Mouse (Mus musculus) Patski (cell line): ENCODE data around the gene Tbl2. TPM values are rescaled to one million over a fixed set of nuclear protein-coding genes. Genes with fewer than 3 reads are reported as not detected.

ENCODE experiments used
- ATAC-seq: fragments of 100-300 bp; one replicate; pipeline ENCODE4 v1.8.0; 2021
- CTCF ChIA-PET: fragments of 350-600 bp; sonication (Branson Sonifier 250); formaldehyde crosslinking; loops from one replicate; lab custom pipeline; 2022; ENCODE audit warnings: inconsistent platforms; lab: Charles Lee
- POLR2A ChIA-PET: fragments of 350-600 bp; sonication (Branson Sonifier 250); formaldehyde crosslinking; loops from one replicate; lab custom pipeline; 2022; ENCODE audit warnings: antibody characterized with exemption, inconsistent platforms; lab: Charles Lee
- DNase-seq: peaks from one replicate; pipeline ENCODE4 v3.0.0-alpha.2; 2011; ENCODE audit warnings: low read depth, low spot score
- H3K27me3 ChIP-seq: fragments of 371-371 bp; one replicate; pipeline ENCODE4 v1.5.1; 2021
- CTCF ChIP-seq: fragments of 100-300 bp; IDR thresholded peaks from one replicate; pipeline ENCODE4 v1.5.1; 2021
- in situ Hi-C: fragments of 300-500 bp; cut with MboI; formaldehyde crosslinking; loops from 3 replicates; pipeline ENCODE4 v1.11.1; 2018; ENCODE audit warnings: low pct_unique_long_range_greater_than_20kb, mixed read lengths
- polyA plus RNA-seq: library from polyadenylated mRNA; unstranded; gene quantifications from one replicate; pipeline ENCODE4 v1.2.3, GENCODE M21; 2021

Tbl2 gene
- polyA plus RNA-seq, 1 experiment from 2014 or later: 12.3 TPM

- CTCF ChIA-PET: interaction anchor here (1.2 kb wide), 1 partner anchor 76 kb away, joined by 3 read pairs; no protein-coding TSS in a partner anchor
- TF ChIP-seq CTCF: no peak
These were observed 34.2 kb upstream of the Tbl2 start for GRCm38 (mm10) chr5:135115241-135115640.

DNA sequence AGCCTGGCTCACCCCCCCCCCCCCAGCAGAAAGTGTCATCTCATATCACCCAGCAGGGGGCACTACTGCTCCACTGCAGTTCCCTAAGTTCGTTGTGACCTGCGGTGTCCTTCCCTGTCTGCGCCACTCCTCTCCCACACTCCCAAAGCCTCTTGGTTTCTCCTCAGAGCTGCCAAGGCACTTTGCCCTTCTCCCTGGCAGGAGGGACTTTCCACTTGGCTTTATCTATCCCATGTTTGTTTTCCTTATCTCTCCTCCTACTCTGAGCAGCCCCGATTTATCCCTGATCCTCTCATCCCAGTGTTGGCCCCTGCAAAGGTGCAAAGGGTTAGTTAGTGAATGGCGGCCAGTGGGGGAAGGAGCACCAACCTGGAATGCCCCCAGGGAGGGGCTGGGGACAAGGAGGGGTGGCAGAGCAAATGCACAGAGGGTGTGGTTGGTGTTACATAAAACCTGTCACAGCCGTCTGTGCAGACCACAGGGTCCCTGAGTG lies 30.8 kb upstream of the Tbl2 start:
- DNase-seq (no peak), ATAC-seq (peak; percentile 31)
- TF ChIP-seq CTCF: peak; percentile 66
- POLR2A ChIA-PET: interaction anchor here (0.5 to 1.1 kb wide), 4 partner anchors 29 to 74 kb away, joined by 3 to 5 read pairs (median 4); partner anchors contain the start of gene Vps37d
- CTCF ChIA-PET: interaction anchor here (0.6 to 1.7 kb wide), 13 partner anchors 9 to 170 kb away, joined by 3 to 7 read pairs (median 3); no protein-coding TSS in a partner anchor
- in situ Hi-C loops: loop anchor here (5.0 kb wide), 2 partner anchors 74 to 169 kb away; no protein-coding TSS in a partner anchor
- H3K27me3 ChIP-seq: peaks cover 3% of the 10 kb centered on the region

More at GRCm38 (mm10) chr5:135115241-135115640, 34.2 kb upstream of the Tbl2 start:
- ATAC-seq: no peak
- in situ Hi-C loops: loop anchor here (5.0 kb wide), 2 partner anchors 77 to 172 kb away; no protein-coding TSS in a partner anchor
- DNase-seq: no peak
- H3K27me3 ChIP-seq: no peaks in the 10 kb centered on the region
- POLR2A ChIA-PET: no interaction called here

DNA sequence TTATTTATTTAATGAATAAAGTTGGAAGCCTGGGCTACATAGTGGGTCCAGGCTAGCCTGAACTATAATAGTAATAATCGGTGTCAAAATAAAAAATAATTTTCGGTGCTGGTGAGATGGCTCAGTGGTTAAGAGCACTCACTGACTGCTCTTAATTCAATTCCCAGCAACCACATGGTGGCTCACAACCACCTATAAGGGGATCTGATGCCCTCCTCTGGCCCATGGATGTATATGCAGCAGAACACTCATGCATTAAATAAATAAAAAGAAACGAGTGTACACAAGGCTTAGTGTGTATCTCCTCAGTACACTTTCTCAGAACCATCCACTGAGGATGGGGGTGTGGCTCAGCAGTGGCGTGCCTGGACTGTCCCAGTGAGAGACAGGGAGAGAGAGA lies 28.7 kb upstream of the Tbl2 start:
- TF ChIP-seq CTCF: no peak
- POLR2A ChIA-PET: no interaction called here

GRCm38 (mm10) chr5:135126121-135126520 lies 23.3 kb upstream of the Tbl2 start:
- peaks cover 14% of the 10 kb centered on the region for H3K27me3 ChIP-seq
- POLR2A ChIA-PET: interaction anchor here (0.5 kb wide), 1 partner anchor 63 kb away, joined by 3 read pairs; no protein-coding TSS in a partner anchor
- in situ Hi-C loops: no loop called here
- CTCF ChIA-PET: no interaction called here
- TF ChIP-seq CTCF: no peak
- ATAC-seq: no peak
- no peak for DNase-seq

More for the DNA sequence above, 28.7 kb upstream of the Tbl2 start:
- CTCF ChIA-PET: no interaction called here
- H3K27me3 ChIP-seq: peaks cover 7% of the 10 kb centered on the region
- DNase-seq: no peak
- ATAC-seq: no peak
- in situ Hi-C loops: no loop called here

DNA sequence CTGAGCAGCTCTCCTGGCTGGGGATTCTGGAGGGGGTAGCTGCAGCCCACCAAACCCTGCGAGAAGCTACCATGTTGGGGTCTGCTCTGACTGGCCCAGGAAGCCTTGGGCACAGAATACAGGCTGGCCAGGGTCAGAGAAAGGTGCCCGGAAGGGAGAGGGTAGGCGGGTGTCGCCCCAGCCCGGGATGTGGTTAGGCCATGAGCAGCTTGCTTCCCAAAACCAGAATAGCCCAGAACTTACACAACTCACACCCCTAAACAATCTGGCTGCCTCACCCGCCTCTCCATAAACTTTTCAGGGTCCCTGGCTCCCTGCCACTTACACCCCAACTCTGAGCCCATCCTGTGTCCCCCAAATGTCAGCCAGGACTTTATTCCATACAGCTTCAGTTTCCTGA lies 21.8 kb upstream of the Tbl2 start:
- no peak for ATAC-seq
- POLR2A ChIA-PET: no interaction called here
- CTCF ChIA-PET: no interaction called here

DNA sequence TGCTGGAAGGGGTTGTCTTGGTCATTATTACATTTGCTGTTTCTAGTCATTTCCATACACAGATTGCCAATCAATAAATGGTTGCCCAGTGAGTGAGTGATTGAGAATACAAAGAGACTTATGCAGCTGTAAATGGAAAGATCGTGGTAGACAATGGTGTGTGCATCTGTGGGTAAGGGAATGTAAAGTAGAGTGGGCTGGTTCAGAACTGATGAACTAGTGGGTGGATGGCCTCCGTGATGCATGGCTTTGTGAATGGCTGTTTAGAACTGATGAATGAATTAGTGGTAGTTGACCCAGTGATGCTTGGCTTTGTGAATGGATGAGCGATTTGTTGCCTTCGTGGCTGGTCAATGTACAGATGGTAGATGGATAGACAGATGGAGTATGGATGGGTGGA lies 19.7 kb upstream of the Tbl2 start:
- CTCF ChIA-PET: no interaction called here
- ATAC-seq (no peak), DNase-seq (no peak)
- POLR2A ChIA-PET: no interaction called here
- in situ Hi-C loops: no loop called here
- TF ChIP-seq CTCF: no peak
- H3K27me3 ChIP-seq: peaks cover 11% of the 10 kb centered on the region

More for the DNA sequence above, 21.8 kb upstream of the Tbl2 start:
- DNase-seq: no peak
- in situ Hi-C loops: no loop called here
- peaks cover 17% of the 10 kb centered on the region for H3K27me3 ChIP-seq
- no peak for TF ChIP-seq CTCF

GRCm38 (mm10) chr5:135133736-135134405 lies 15.6 kb upstream of the Tbl2 start:
- ChIA-PET CTCF (no interaction called here), POLR2A (interaction anchor here (0.5 kb wide), 1 partner anchor 85 kb away, joined by 3 read pairs; no protein-coding TSS in a partner anchor)
- TF ChIP-seq CTCF: no peak
- peaks cover 24% of the 10 kb centered on the region for H3K27me3 ChIP-seq
- ATAC-seq (no peak), DNase-seq (no peak)
- in situ Hi-C loops: no loop called here

DNA sequence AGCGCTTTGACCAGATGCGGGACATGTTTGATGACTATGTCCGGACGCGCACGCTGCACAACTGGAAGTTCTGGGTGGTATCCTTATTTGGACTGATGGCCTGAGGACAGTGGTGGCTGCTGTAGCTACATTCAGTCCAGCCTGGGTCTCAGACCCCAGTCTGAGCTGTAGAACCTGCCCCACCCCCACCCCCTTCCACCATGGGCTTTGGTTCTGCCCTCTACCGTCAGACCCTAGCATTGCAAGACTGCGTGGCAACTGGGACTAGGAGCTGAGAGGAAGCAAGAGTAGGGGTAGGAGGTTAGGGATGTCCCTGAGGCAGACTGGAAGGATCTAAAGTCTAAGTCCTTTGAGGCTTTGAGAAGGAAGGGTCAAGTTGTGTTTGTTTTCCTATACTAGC lies 14.9 kb upstream of the Tbl2 start:
- in situ Hi-C loops: no loop called here
- ChIA-PET CTCF (no interaction called here), POLR2A (interaction anchor here (0.5 kb wide), 1 partner anchor 86 kb away, joined by 3 read pairs; no protein-coding TSS in a partner anchor)
- peaks cover 23% of the 10 kb centered on the region for H3K27me3 ChIP-seq
- no peak for TF ChIP-seq CTCF
- DNase-seq: no peak
- ATAC-seq: no peak

GRCm38 (mm10) chr5:135139881-135140280 lies 9.6 kb upstream of the Tbl2 start:
- ATAC-seq (no peak), DNase-seq (no peak)
- peaks cover 29% of the 10 kb centered on the region for H3K27me3 ChIP-seq
- CTCF ChIA-PET: interaction anchor here (2.2 kb wide), 1 partner anchor 21 kb away, joined by 6 read pairs; no protein-coding TSS in a partner anchor
- no peak for TF ChIP-seq CTCF
- in situ Hi-C loops: no loop called here
- POLR2A ChIA-PET: no interaction called here

DNA sequence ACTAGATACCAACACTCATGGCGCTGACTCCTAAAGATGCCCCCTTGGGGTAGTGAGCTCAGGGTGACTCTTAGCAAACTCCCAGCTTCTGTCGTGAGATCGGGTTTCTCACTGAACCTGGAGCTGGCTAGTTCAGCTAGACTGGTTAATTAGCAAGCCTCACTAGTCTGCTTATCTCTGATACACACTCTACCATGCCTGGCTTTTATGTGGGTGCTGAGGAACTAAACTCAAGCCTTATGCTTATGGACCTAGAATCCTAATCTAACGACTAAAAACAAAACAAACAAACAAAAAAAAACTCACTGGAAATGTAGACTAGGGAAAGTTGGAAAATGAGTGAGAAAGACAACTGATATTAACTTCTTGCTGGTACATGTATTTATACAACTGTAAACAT lies 5.0 kb upstream of the Tbl2 start:
- in situ Hi-C loops: no loop called here
- ATAC-seq: no peak
- no peak for TF ChIP-seq CTCF
- DNase-seq: no peak
- CTCF ChIA-PET: interaction anchor here (1.0 kb wide), 1 partner anchor 26 kb away, joined by 4 read pairs; no protein-coding TSS in a partner anchor
- POLR2A ChIA-PET: no interaction called here
- H3K27me3 ChIP-seq: peaks cover 12% of the 10 kb centered on the region

- no peak for DNase-seq
- peaks cover 12% of the 10 kb centered on the region for H3K27me3 ChIP-seq
- POLR2A ChIA-PET: no interaction called here
- no peak for TF ChIP-seq CTCF
- no peak for ATAC-seq
- in situ Hi-C loops: no loop called here
- CTCF ChIA-PET: no interaction called here
These were observed 3.9 kb upstream of the Tbl2 start for GRCm38 (mm10) chr5:135145532-135145931.
